ENCODE assay signal across 12 mouse cellular contexts in the genomic region with DNA sequence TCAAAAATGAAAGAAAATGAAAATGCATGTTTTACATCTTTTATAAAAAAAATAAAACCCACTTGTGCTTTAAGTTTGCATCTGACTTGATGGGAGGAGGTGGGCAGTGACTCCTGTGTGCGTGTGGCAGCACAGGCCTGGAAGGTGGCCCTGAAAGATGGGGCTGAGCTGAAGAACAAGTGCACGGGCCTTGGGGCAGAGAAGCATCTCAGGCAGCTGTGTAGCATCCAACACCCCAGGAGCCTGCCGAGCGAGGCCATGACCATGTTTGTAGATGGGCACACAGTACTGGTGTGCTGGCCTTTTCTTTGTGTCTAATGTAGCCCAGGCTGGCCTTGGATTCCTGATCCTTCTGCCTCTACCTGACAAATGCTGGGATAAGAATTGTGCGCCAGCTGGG.
"Had no signal": no experiment of that assay in that cellular context is flagged by ENCODE, and none has a peak within 500 bp of the region (broad histone marks: within the 10 kb centered on the region; RNA-seq: fewer than 3 reads in every experiment).

No protein-coding gene starts in this region.

- DNase-seq: retina, postnatal 1 day; right cerebral cortex, adult 18-20 months; right cerebral cortex, postnatal 14 days; right cerebral cortex, postnatal 25 days; right cerebral cortex, postnatal 4 days; spleen, adult 18-20 months; thymus, adult 18-20 months; thymus, adult 2 months; thymus, postnatal 14 days; thymus, postnatal 25 days; thymus, postnatal 36 days; thymus, postnatal 4 days had no signal
